Mouse (Mus musculus): Measurements from ENCODE around the gene Ect2.

Gene Ect2

DNA sequence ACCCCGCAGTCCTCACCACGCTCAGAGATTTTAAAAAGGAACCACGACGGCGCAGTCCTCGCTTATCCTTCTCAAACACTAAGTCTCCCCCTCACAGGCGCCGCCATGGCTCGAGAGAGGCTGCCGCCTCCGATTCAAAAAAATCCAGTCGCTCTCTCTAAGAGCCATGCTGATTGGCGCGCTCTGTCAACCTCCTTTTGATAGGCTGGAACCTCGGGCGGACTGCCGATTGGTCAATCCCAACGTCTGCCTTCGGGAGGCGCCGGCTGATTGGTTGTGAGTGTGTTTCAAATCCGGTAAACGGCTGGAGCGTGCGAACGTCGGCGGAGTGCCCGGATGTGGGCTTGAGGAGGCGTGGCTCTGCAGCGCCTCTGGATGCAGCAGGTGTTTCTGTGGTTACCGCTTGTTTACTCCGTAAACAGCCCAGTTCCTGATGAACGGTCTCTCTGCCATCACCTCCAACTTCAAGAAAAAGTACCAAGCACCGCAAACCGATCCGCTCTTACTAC, at the start of gene Ect2:
Ect2 (minus strand) TSS at position 178 of the 509 bp plus-strand sequence.
- DNase-seq = peak; percentile 98

DNA sequence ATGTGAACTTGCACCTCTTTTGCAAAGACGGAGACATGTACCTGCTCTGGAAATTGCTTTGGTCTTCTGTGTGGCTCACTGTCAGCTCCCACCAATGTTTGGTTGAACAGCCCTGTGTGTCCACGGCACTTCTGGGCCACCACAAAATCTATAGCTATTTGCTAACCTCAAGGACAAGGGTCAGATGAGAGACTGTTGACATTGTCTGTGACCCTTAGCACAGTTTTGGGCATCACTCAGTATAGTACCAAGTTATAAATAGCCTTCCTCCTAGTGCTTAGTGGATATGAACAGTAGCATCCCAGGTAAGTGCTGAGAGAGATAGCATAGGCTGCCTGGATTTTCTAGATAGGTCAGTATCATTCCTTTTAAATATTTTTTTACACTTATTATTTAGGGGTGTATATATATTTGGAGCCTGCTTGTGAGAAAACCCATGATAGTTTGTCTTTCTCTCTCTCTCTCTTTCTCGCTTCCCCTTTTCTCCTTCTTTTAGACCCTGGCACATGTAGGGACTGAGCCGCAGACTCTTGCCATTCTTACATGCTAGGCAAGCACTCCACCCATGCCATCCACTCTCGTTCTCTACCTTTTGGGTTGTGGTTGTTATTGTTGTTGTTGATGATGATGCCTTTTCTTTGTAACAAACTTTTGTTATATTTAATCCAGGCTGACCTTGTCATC, 48.2 kb upstream of the Ect2 start:
- no peak for DNase-seq

DNA sequence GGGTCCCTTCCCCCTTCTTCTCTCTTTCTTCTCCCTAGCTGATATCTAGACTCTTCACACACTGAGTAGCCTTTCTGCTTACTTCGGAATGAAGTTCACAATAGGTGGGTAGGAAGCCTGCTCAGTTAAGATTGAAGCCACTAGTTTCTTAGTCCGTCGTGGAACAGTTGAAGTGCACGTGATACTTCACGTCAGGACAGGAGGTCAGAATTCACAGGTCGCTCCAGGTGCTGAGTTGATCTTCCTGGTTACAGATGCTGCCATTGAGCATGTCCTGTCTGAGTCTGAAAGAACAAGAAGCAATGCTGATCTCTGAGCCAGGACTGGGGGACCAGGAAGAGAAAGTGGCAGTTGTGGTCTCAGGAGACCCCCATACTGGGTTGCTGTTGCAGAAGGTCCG, 45.4 kb upstream of the Ect2 start:
- DNase-seq = no peak

DNA sequence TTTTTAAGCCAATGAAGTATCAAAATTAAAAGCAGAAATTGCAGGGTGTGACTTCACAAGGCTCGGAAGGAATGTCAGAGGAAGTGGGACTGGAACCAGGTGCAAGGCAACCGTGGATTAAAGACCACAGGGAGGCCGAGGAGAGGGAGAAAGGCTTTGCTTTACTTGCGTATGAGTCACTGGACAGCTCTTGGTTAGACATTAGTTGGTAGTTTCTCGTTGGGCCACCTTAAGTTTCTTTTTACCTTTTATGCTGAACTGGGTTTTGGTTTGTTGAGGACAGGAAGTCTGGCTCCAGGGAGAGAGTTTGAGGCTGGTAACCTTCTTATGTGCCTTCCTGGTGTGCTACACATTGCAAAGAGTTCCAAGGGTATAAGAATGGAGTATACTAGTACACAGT, 44.1 kb upstream of the Ect2 start:
- DNase-seq = no peak

DNA sequence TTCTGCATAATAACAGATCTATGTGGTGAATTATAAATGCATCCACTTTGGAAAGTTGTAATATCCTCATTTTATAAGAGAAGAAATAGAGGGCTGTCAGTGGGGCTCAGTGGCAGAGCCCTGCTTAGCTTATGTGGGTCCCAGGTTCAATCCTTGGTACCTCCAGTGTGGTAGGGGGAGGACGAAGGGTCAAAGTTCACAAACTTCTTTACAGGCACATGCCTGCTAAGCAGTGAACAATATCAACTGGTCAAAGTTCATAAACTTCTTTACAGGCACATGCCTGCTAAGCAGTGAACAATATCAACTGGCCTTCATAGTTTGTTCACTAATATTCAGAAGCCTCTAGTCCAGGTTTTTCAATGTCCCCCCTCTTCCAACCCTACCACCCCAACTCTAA, 42.9 kb upstream of the Ect2 start:
- DNase-seq = no peak

DNA sequence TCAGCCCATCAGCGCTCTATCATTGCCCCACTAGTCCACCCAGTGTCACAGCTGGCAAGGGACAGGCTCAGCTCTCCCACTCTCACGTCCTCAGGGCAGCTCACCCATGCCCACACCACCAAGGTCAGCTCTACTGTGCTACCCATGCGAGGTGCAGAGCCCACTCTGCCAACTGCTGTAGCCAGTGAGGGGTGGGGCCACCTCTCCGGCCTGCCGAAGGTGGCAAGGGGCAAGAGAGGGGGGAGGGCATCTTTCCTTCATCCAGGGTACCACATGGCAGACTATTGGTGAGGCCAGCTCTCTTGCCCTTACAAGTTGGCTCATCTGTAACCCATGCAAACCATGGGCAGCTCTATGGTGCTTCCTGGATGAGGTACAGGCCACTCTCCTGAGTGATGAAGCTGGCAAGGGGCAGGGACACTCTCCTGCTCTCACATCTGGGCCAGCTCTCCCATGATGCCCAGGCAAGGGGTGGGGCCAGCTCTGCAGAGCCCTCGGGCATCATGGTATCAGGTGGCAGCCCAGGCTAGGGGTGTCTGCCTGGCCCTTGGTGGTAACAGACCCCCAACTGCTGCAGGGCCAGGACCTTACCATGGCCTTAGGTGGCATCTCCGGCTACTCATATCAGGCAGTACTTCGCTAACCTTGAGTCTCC, 42.0 kb upstream of the Ect2 start:
- DNase-seq = no peak

DNA sequence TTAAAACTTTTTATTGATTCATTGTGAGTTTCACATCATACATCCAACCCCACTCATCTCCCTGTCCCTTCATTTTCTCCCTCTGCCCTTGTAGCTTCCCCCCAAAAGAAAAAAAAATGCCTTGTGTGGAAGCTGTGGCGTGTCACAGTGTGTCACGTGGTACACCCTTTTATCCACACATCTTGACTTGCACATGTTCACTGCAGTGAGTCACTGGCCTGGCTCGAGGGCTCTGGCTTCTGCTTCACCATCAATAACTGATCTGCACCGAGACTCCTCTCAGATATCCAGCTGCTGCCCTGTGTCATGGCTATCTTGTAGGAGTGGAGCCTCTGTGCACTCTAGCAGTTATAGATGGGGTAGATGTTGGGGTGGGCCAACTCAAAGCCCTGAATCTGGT, 41.5 kb upstream of the Ect2 start:
- no peak for DNase-seq

DNA sequence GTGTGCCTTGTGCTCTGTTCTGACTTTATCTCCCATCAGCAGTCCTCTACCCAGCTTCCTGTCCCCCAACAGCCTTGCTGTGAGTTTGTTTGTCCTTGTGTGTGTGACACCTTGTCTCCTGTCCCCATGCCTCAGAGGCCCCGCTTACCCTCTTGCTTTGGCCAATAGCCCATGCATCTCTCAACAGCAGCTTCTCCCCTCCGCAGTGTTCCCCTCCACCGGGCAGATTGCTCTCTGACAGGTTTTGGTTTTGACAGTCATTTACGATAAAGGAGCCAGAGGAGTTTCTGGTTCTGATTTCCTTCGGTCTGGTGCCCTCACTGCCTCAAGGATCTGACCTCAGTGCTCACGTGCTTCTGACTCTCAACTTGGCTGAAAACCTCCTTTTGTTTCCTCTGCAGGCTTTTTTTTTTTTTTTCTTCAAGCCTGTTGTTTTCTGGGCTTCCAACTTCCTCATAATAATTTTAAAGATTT, 40.2 kb upstream of the Ect2 start:
- DNase-seq = peak; percentile 14

DNA sequence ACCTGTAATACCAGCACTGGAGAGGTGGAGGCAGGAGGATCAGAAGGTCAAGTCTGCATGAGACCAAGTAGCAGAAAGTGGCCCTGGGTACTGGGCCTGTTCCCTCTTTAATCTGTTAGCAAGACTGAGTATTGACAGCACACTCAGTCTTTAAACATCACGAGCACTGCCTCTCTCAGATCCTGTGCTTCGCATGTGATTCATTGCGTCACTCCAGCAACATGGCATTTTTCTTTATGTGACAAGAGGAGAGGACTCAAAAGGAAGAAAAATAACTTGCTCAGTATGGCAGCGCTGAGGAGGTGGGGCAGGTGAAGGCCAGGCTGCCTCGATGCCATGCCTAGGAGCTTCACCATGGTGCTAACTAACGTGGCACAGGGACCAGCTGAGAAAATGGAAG, 38.2 kb upstream of the Ect2 start:
- DNase-seq = no peak

DNA sequence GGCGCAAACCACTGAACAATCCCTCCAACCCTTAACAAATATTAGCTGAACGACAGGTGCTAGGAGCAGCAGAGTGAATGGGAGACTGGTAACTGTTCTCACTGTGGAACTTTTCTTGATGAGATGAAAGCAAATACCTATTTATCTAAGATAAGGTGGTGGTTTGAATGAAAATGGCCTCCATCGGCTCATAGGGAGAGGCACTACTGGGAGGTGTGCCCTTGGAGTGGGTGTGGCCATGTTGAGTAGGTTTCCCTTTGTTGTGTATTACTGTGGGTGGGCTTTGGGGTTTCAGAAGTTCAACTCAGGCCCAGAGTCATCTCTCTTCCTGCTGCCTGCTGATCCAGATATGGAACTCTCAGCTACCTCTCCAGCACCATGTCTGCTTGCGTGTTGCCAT, 37.2 kb upstream of the Ect2 start:
- no peak for DNase-seq

DNA sequence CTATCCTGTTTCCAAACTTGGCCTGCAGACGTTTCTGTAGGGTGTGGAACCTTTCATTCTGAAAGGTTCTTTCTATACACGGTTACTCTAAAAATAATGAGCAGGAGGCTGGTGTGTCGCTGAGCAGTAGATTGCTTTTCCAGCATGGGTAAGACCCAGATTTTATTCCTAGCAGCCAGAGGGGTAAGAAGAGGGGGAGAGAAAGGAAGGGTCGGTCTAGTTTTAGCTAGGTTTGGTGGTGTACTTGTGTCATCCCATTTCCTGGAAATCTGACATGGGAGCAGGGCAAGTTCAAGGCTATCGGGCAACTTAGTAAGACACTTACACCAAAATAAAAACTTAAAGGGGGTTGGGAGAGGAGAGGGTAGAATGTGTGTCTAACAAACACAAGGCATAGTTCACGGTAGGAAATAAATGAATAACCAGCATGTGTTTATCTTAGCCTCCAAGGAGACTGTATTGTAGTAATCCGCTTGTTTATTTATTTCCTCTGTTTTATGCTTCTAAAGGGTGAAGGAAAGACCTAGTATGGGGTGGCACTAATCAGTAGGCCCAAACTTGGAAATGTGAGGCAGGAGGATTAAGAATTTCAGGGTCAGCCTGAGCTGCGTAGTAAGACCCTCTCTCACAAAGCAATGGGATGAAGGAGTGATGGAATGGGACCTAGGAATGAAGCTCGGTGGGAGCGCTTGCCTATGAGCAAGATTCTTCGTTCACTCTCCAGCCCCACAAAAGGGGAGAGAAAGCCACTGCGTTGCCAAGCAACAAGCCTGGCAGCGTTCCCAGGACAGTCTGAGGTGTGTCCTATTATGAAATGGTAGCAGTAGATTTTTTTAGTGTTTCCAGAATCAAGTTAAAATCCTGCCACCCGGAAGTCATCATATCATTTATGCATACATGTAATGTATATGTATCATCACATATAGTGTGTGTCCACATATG, 35.9 kb upstream of the Ect2 start:
- no peak for DNase-seq

DNA sequence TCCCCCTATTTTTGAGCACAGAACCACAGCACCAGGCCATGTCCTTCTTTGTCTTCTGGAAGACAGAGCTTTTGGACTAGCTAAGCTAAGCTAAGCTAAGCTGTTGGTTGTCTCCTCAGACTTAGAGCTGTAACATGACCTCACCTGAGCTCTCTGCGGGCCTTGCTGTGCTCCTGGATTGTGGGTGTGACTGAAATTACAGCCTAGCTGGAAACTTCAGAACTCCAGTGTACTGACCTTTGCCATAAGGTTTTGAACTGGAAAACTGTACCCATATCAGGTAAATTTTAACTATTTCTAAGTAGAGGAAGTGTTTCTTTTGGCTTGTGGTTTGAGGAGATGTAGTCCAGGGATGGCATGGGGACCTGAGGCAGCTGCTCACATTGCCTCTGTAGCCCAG, 34.7 kb upstream of the Ect2 start:
- DNase-seq = no peak

DNA sequence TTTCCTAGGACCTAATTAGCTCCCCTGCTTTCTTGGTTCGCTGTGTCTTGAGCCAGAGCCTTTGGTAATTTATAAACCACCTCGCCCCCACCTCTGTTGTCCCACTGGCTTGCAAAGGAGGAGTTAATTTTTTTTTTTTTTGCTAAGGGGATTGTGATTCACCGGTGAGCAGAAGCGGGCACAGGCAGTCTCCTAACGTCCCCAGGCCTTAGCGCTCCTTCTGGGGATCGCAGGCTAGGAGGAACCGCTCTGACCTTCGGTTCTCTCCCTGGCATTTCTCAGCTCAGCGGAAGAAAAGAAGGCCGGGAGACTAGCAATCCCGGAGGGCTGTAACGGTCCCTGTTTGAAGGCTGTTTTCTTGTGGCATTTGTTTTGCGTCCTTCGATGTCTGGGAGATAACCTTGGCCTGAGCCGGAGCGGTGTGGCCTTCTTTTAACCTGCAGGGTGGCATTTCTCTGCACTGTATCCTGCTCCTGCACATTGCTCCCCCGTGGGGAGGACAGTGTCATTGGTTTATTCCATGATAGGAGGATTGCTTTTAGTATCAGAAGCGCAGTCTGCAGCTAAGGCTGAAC, 30.0 kb upstream of the Ect2 start:
- DNase-seq = peak; percentile 22

DNA sequence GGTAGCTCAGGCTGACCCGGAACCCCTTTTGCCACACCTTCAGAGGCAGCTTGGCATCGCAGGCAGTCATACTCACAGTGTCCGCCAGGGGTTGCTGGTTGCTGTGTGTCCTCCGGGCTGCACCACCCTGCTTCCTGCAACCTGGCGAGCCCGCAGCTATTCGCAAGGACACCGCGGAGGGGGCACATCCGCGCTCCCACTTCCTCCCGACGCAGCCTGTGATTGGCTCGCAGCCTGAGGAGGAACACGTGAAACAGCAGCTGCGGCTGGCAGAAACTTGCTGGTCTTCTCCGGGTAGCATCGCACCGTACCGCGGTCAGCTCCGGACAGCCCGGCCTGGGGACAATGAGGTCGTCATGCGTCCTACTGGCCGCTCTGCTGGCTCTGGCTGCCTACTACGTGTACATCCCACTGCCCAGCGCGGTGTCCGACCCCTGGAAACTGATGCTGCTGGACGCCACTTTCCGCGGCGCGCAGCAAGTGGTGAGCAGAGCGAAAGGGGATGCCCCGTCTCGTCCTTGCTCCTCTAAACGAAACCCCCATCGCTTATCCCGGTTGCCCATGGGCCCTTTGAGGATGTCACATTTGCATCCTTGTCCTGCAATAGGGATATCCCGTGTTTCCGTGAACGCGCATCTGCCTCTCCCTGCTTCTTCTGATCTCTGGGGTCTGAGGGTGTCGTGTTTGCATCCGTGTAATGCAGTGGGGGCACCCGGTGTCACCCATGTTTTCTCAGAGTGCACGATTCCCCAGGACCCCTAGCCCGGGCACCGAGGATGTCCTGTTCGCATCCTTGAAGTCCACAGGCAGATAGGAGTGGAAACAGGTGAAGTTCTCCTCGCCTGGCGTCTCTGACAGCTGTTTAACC, 29.3 kb upstream of the Ect2 start, which contains the start of gene Nceh1:
Nceh1 (plus strand) TSS at position 233 of the 868 bp plus-strand sequence.
- DNase-seq = peak; percentile 97

DNA sequence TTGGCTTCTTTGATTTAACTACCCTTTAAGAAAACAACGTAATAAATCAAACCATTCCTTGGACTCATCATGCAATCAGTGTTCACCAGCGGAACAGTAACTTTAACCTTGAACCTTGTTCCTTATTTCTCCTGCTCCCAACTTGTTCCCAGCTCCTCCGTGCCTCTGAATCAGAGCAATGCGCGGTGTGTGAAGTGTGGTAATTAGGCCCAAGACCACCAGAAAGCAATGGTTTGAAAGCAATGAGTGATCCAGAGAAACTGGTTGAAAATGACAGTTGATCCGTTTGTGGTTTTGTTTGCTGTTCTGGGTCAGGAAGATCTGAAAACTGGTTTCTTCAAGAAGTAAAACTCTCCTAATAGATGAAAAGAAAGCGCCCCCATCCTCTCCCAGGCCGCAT, 26.0 kb upstream of the Ect2 start:
- no peak for DNase-seq

DNA sequence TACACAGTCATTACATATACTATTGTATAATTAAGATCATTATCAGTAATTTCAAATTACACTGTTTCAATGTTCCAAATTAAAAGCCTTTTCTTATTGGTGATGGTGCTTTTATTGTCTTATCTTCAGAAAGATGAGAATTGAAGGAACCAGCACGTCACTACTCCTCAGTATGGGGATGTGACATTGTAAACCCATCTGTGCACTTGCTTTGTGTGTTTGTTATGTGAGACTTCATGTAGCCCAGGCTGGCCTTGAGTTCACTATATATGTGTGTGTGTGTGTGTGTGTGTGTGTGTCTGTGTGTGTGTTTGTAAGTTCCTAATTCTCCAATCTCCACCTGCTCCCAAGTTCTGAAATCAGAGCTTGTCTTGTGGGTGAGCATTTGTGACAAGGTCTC, 16.6 kb upstream of the Ect2 start:
- DNase-seq = no peak

DNA sequence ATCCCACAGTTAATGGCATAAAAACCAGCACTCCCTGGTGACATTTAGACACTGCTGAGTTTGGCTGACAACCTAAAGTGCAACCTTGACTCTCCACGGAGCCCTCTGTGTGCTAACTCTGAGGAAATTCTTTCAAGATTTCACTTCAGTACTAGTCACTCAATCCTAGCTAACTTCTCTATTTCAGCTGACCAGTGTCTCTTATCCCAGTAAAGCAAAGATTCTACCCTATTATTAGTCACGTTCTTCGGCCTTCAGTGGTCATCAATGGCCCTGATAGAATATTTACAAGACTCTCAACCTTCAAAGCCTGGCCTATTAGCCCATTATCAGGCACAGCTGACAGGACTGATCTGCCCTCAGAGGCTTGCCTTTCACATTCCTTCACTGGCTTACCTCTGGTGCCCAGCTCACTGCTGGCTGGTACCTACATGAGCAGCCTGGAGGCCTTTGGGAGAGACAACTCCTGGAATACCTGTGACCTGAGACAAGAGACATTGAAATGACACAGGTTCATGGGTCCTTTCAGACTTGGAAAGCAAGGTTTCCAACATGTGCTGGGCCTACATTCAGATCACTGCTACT, 11.9 kb upstream of the Ect2 start:
- DNase-seq = no peak

DNA sequence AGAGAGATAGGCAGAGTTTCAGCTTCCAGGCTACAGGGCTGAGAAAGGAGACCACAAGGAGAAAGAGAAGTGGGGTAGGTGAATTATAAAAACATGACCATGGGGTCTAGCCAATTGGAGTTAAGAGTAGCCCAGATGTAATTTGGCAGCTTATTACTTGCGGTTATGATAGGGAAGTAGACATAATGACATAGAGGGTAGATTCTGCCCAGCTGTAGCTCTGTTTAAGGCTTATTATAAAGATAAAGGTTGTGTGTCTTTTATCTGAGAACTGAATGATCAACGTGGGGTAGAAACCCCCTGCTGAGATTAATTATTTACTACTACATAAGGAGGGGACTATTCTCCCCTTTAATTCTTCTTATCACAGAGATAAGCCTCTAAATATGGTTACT, 8.7 kb upstream of the Ect2 start:
- DNase-seq = no peak

DNA sequence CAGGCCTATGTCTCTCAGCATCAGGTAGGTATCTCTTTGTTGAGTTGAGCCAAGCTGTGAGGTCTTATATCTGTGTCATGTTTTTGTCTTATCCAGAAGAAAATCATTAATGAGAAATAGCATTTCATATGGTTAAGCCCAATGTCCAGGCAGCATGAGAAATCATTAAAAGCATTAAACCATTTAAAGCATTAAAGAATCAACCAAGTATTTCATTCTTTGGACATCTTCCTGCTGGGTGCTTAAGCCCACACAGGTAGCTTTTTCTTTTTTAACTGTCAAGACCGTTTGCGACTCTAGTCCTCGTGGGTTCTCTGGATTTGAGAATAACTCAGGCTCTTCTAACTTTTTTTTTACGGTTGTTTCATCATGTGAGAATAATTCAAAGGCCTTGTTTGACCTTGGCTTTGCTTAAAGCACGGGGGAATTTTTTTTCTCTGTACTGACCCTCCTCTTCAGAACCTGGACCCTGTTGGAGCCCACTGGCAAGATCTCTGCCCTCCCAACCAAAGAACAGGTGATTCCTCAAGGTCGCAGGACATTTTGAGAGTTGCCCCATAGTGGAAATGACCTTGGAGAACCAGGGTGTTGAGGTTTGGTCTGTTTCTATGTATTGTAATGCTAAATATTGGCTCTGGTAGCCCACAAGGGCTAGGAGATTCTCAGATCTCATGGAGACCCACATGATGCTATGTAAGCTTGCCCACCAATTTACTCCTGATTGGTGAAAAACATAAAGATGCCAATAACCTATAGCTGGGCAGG, 8.1 kb upstream of the Ect2 start:
- DNase-seq = no peak

DNA sequence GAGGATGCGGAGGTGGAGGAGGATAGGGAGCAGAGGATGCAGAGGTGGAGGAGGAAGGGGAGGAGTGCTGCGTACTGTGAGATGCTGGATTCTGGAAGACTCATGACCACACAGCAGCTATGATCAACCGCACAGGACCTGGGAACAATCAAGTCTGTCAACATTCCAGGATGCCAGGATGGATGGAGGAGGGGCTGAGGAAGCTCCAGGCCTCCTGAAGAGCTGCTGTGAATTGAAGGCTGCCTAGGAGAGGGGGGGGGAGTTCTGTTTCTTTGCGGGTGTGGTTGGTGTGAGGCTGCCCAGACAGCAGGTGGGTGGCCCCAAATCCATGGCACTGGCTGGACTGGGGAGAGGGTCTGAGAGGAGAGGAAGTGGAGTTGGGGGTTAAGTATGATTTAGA, 5.2 kb upstream of the Ect2 start:
- no peak for DNase-seq

DNA sequence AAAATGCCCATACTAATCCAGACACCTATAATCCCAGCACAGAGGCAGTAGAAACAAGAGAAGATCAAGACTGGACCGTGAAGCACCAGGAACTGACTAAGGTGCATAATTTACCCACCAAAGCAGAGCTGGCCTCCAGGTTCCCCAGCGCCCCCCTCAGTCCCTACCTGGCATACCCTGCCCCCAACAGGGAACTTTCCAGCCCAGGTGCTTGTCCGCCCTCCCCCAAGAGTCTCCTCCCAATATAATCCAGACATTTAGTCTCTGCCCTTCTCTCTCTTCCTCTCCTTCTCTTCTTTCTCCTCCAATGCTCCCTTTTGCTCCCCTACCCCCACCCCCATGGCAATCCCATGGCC, 2.9 kb upstream of the Ect2 start:
- DNase-seq = no peak

All from thymus, postnatal 14 days (tissue).